Mouse (Mus musculus): Measurements from ENCODE around the gene Xpo6. TPM values are rescaled to one million over a fixed set of nuclear protein-coding genes. Genes with fewer than 3 reads are reported as not detected.

The Xpo6 gene
- 70.2 and 74.3 TPM in 2 replicates for polyA plus RNA-seq (2016; fragmentation: Nextera tagmentation; extraction: Ambion mirVana)

DNA sequence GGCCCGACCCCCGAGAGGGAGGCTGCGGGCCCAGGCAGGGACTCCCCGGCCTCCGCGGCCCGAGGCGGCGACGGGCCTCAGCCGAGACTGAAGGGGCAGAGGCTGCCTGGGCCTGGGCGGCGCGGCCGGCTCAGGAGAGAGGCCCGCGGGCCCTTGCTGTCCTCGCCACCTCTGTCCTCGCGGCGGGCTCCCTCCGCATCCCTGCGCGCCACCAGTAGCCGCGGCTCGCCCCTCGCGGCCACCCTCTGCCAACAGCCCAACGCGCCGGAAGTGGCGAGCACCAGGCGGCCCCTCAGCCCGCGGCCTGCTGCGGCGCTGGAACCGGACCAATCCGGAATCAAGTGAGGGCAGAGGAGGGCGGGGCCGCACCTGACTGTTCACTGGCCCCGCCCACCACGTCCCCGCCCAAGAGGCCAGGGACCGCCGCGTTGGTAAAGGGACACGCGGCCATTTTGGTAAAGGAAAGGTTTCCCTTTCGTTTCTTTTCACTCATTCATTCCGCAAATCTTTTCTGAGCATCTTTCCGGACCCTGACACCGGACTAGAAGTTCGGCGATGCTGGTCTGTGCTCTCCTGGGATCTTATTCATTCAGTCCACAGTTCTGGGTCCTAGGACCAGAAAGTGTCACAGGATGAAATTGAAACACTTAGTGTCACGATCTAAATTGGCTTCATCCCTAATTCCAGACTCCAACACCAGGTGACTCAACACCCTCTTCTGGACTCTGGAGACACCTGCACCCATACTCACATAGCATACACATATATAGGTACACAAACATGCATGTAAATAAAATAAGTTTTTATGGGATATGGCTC lies at the start of gene Xpo6:
Gene Xpo6, minus strand, starts transcription at position 324 of the 819 bp plus-strand sequence.
- Histone ChIP-seq H3K27ac (replicated peaks) (peak within 1 kb of the TSS; percentile 96), H3K27me3 (replicated peaks; ENCODE audit: low read depth, poor library complexity, severe bottlenecking) (no peaks in the 10 kb centered on the region), H3K9me3 (no peaks in the 10 kb centered on the region), H3K36me3 (replicated peaks) (0 out of 2 replicates have a peak, but pooled peaks cover 4% of the 10 kb centered on the region), H3K4me3 (peak within 1 kb of the TSS; percentile 95), H3K4me1 (peaks cover 25% of the 10 kb centered on the region)
- peak; percentile 98 for DNase-seq (ENCODE audit: low spot score)
- under 1% methylated on average over 57 of the region's 57 CpGs for WGBS

DNA sequence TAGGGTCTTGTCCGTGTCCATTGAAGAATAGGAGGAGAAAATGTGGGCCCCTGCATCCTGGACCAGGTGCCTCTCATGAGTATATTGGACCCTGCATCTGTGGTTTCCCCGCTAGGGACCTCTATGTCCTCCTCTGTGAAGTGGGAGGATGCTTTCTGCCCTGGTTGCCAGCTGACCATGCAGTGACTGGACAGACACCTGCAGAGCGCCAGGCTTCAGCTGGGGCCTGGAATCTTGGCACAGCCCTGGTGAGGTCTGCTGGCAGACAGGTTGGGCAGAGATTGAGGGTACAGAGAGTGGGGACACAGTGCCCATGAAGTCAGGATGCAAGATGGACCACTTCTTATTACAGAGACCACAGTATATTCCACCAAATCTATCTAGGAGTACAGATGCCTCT lies 49.7 kb upstream of the Xpo6 start:
- H3K36me3 ChIP-seq (replicated peaks) = no peaks in the 10 kb centered on the region
- no peak overlapping the region for H3K4me3 ChIP-seq
- 87% methylated on average over 3 of the region's 3 CpGs for WGBS
- H3K9me3 ChIP-seq = no peaks in the 10 kb centered on the region
- H3K4me1 ChIP-seq = peaks cover 18% of the 10 kb centered on the region
- no peak overlapping the region for H3K27ac ChIP-seq (replicated peaks)
- DNase-seq (ENCODE audit: low spot score) = no peak
- peaks cover 34% of the 10 kb centered on the region for H3K27me3 ChIP-seq (replicated peaks; ENCODE audit: low read depth, poor library complexity, severe bottlenecking)

DNA sequence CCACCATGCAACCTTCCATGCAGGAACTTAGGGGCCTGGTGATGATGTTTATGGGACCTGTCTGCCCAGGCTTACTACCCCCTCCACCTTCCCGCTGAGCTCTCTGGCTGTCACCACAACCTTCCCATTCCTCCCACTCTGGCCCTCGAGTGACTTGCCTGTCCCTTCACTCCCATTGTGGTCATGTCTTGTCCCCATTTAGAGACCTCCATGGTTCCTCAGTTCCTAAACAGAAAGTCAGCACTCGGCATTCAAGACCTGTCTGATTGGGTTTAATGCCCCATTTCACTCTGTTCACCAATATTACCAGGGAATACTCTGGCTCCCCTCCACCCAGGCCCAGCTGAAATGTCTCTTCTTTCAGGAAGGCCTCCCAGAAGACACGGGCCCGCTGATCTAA lies 48.8 kb upstream of the Xpo6 start:
- no peaks in the 10 kb centered on the region for H3K9me3 ChIP-seq
- H3K4me3 ChIP-seq = no peak overlapping the region
- 72% methylated on average over 5 of the region's 5 CpGs for WGBS
- H3K36me3 ChIP-seq (replicated peaks) = no peaks in the 10 kb centered on the region
- H3K27ac ChIP-seq (replicated peaks) = no peak overlapping the region; the same call in 1 of the 2 replicates
- peaks cover 34% of the 10 kb centered on the region for H3K27me3 ChIP-seq (replicated peaks; ENCODE audit: low read depth, poor library complexity, severe bottlenecking)
- DNase-seq (ENCODE audit: low spot score) = no peak
- peaks cover 18% of the 10 kb centered on the region for H3K4me1 ChIP-seq

DNA sequence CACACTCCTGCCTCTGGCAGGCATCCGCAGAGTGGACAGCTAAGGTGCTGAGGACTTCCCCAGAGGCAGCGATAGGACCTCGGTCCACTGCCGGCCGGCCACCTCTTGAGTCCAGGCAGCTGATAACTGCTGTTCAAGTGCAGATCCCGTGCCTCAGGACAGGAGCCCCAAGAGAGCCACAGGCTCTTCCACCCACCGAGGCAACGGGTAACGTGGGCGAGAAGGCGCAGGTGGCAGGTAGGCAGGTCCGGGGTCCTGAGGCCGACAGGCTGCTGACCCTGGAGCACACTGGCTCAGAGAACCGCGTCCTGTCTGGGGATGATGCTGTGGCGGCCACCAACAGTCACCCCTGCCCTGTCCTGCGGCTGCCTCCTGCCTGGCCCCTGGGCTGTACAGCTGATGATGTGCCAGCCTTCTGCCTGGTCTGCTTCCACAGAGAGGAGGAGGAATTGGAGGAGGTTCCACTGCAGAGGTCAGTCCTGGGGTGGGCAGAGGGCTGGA lies 48.4 kb upstream of the Xpo6 start:
- Histone ChIP-seq H3K27ac (replicated peaks) (no peak overlapping the region; the same call in 1 of the 2 replicates), H3K9me3 (no peaks in the 10 kb centered on the region), H3K4me1 (peaks cover 18% of the 10 kb centered on the region), H3K36me3 (replicated peaks) (no peaks in the 10 kb centered on the region), H3K4me3 (no peak overlapping the region), H3K27me3 (replicated peaks; ENCODE audit: low read depth, poor library complexity, severe bottlenecking) (peaks cover 34% of the 10 kb centered on the region)
- DNase-seq (ENCODE audit: low spot score) = no peak
- 45% methylated on average over 17 of the region's 17 CpGs for WGBS

DNA sequence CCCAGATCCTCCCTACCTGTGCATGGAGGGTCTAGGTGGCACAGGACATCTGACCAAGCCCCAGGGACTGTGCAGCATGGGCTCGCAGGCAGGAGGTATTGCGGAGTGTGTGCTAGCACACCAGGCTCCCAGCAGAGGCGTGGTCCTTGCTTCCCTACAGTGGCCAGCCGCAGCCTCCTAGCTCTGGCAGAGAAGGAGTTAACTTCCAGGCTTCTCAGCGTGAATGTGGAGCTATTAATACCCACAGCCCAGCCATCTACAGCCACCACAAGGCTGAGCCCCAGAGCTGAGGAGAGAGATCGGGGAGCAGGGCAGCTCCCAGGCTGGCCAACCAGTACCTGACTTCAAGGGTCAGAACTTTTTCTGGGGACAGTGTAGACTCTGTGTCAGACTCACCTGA lies 47.8 kb upstream of the Xpo6 start:
- Histone ChIP-seq H3K27ac (replicated peaks) (no peak overlapping the region), H3K4me3 (0 out of 2 replicates have a peak overlapping the region, but pooled peaks have one; percentile 4), H3K36me3 (replicated peaks) (no peaks in the 10 kb centered on the region), H3K4me1 (peaks cover 18% of the 10 kb centered on the region), H3K9me3 (no peaks in the 10 kb centered on the region), H3K27me3 (replicated peaks; ENCODE audit: low read depth, poor library complexity, severe bottlenecking) (peaks cover 34% of the 10 kb centered on the region)
- peak; percentile 27 for DNase-seq (ENCODE audit: low spot score)
- WGBS = 6% methylated on average over 6 of the region's 6 CpGs

DNA sequence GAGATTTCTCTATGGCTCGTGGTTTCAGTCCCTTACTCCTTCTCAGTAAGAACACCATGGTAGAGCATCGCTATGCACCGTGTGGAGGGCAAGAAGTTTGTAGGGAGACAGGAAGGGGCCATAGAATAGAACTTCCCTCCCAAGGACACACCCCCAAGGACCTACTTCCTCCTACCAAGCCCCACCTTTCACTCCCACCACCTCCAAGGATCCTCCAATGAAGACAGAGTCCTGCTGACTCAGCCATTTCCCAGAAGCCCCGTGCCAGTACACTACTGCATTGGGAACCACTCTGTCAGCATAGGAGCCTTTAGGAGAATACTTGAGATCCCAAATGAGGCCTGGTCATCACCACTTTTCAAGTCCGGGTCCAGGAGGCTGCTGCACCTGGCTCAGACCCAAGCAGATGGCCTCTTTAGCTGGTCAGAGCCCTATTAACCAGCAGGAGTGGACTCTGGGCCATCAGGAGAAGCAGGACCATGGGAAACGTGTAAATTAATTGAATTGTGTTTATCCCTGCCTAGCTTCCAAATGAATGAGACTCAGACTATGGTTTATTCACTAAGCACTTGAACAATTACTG lies 44.0 kb upstream of the Xpo6 start:
- 79% methylated on average over 6 of the region's 6 CpGs for WGBS
- peaks cover 25% of the 10 kb centered on the region for H3K27me3 ChIP-seq (replicated peaks; ENCODE audit: low read depth, poor library complexity, severe bottlenecking)
- H3K27ac ChIP-seq (replicated peaks) = no peak overlapping the region

DNA sequence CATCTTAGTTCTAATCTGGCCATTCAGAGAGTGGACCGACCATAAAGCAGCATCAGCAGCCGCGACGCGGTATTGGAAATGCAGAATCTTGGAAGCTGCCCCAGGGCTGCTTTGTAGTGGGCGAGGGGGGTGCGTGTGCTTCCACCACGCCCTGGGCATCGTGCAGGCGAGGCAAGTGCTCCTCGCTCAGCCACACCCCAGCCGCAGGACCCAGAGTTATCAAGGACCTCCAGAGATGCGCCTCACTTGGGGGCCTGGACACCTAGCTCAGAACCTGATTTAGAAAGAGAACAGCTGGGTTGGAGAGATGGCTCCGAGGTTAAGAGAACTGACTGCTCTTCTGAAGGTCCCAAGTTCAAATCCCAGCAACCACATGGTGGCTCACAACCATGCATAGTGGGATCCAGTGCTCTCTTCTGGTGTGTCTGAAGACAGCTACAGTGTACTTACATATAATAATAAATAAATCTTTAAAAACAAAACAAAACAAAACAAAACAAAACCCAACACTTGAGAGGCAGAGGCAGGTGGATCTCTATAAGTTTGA lies 40.6 kb upstream of the Xpo6 start:
- no peak for DNase-seq (ENCODE audit: low spot score)
- Histone ChIP-seq H3K27me3 (replicated peaks; ENCODE audit: low read depth, poor library complexity, severe bottlenecking) (no peaks in the 10 kb centered on the region; the same call in 1 of the 2 replicates), H3K4me1 (0 out of 2 replicates have a peak, but pooled peaks cover 1% of the 10 kb centered on the region), H3K9me3 (no peaks in the 10 kb centered on the region), H3K4me3 (no peak overlapping the region), H3K27ac (replicated peaks) (no peak overlapping the region), H3K36me3 (replicated peaks) (no peaks in the 10 kb centered on the region)
- 85% methylated on average over 14 of the region's 14 CpGs for WGBS

More for the DNA sequence above, 44.0 kb upstream of the Xpo6 start:
- H3K4me1 ChIP-seq = peaks cover 18% of the 10 kb centered on the region
- H3K4me3 ChIP-seq = no peak overlapping the region
- no peaks in the 10 kb centered on the region for H3K9me3 ChIP-seq
- DNase-seq (ENCODE audit: low spot score) = no peak
- no peaks in the 10 kb centered on the region for H3K36me3 ChIP-seq (replicated peaks)

DNA sequence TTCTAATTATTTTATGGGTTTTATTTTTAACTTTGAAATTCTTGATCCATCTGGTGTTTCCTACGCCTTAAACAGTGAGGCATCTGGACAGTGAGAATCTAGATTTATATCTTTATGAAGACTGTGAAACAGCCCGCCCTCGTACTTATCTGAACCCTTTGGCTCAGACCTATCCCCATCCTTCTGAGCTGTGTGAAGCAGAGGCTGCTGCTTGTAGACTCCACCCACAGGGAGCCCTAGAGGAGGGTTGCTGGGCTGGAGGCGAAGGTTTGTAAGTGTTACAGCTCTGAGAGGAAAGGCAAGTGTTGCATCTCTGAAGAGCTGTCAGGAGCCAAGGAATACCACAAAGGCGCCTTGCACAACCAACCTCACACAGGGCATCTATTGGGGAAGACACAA lies 36.5 kb upstream of the Xpo6 start:
- DNase-seq (ENCODE audit: low spot score) = no peak
- H3K4me3 ChIP-seq = no peak overlapping the region
- WGBS = 79% methylated on average over 5 of the region's 5 CpGs
- no peaks in the 10 kb centered on the region; the same call in 1 of the 2 replicates for H3K27me3 ChIP-seq (replicated peaks; ENCODE audit: low read depth, poor library complexity, severe bottlenecking)
- no peak overlapping the region for H3K27ac ChIP-seq (replicated peaks)
- H3K36me3 ChIP-seq (replicated peaks) = no peaks in the 10 kb centered on the region
- H3K9me3 ChIP-seq = no peaks in the 10 kb centered on the region
- H3K4me1 ChIP-seq = 0 out of 2 replicates have a peak, but pooled peaks cover 3% of the 10 kb centered on the region

DNA sequence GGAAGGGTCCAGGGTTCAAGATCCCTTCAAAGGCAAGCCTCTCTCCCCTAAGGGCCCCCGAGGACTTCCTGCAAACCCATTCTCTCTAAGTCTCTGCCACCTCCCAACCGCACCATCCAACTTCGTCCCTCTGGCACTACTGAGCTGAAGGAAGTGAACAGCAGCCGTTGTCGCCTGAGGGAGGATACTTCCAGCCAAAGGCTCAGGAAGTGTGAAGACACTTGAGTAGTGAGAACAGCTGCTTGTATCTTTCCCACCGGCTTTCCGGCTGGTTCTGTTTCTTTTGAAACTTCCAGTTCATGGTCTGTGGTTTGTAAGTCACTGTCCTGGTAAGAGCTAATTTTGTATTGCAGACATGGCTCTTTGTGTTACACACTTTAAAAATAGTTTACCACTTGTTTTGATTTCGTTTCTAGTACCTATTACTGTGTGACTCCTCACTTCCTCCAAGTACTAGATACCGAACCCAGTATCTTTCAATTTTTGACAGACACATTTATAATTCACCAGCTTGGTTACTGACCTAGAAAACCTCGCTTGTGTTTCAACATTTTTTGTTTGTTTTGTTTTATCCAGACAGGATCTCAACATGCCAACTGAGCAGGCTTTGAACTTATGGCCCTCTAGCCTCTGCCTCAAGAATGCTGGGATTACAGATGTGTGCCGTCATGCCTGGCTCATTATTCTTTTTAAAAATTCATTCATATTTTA lies 35.9 kb upstream of the Xpo6 start:
- DNase-seq (ENCODE audit: low spot score) = no peak
- no peak overlapping the region for H3K27ac ChIP-seq (replicated peaks)

DNA sequence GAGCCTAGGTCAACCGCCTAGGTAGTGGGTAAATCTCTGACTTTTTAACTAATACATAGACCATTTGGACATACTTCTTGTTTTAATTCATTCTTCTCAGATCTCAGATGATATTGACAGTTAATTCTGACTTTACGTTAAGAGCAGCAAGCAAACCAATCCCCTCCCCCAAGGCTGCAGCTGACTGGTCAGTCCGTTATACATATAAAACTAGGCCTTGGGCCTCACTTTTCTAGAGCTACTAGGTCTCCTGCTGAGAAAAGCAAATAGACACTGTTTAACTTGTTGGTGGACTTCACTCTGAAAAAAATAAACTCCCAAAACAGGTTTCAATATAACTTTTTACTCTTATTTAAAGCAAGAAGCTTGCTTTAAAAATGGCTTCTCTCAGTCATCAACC lies 34.3 kb upstream of the Xpo6 start:
- 92% methylated on average over 3 of the region's 3 CpGs for WGBS
- Histone ChIP-seq H3K27ac (replicated peaks) (no peak overlapping the region), H3K27me3 (replicated peaks; ENCODE audit: low read depth, poor library complexity, severe bottlenecking) (no peaks in the 10 kb centered on the region; the same call in 1 of the 2 replicates), H3K36me3 (replicated peaks) (no peaks in the 10 kb centered on the region), H3K4me1 (0 out of 2 replicates have a peak, but pooled peaks cover 3% of the 10 kb centered on the region), H3K4me3 (no peak overlapping the region), H3K9me3 (no peaks in the 10 kb centered on the region)
- DNase-seq (ENCODE audit: low spot score) = no peak

More for the DNA sequence above, 35.9 kb upstream of the Xpo6 start:
- Histone ChIP-seq H3K27me3 (replicated peaks; ENCODE audit: low read depth, poor library complexity, severe bottlenecking) (no peaks in the 10 kb centered on the region; the same call in 1 of the 2 replicates), H3K4me3 (no peak overlapping the region), H3K4me1 (0 out of 2 replicates have a peak, but pooled peaks cover 3% of the 10 kb centered on the region), H3K36me3 (replicated peaks) (no peaks in the 10 kb centered on the region), H3K9me3 (no peaks in the 10 kb centered on the region)
- 66% methylated on average over 11 of the region's 11 CpGs for WGBS

DNA sequence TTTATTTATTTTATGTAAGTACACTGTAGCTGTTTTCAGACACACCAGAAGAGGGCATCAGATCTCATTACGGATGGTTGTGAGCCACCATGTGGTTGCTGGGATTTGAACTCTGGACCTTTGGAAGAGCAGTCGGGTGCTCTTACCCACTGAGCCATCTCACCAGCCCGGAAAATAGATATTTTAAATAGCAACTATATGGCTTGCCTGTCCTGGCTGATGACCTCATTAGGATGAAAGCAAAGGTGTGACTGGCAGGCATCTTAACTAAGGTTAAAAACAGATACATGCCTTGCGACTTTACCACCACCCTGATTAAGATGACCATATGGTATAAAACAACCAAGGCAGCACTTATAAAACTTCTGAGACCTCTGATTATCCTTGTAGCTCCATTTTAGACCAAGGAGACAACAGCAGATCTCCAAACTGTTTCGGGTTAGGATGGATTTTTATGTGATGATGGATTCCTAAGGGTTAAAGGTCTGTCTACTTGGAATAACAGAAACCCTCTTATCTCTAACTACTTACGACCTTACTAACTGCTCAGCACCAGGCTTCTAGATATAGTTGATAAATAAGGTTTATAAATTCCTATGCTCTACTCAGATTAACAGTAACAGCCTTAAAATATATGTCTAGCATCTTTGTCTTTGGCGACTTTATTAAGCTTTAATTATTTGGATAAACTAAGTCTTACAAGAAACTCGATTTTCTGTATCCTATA lies 32.2 kb upstream of the Xpo6 start:
- 86% methylated on average over 8 of the region's 8 CpGs for WGBS
- H3K4me1 ChIP-seq = 0 out of 2 replicates have a peak, but pooled peaks cover 3% of the 10 kb centered on the region
- H3K4me3 ChIP-seq = no peak overlapping the region
- no peaks in the 10 kb centered on the region for H3K9me3 ChIP-seq
- H3K36me3 ChIP-seq (replicated peaks) = no peaks in the 10 kb centered on the region
- H3K27me3 ChIP-seq (replicated peaks; ENCODE audit: low read depth, poor library complexity, severe bottlenecking) = no peaks in the 10 kb centered on the region
- no peak overlapping the region for H3K27ac ChIP-seq (replicated peaks)
- no peak for DNase-seq (ENCODE audit: low spot score)

All from embryonic facial prominence, embryonic 10.5 days (tissue).